Mouse (Mus musculus) testis, adult 2 months (tissue): ENCODE data around the gene Tmprss15.

Experiments
- CTCF ChIP-seq: fragments of 200-500 bp; IDR thresholded peaks from 2 replicates; pipeline ENCODE4 v1.5.1; 2012; ENCODE audit warnings: low read depth, mild to moderate bottlenecking, inconsistent platforms, low read length, moderate library complexity; ENCODE audit not compliant: control insufficient read depth, insufficient read depth, insufficient replicate concordance
- POLR2A ChIP-seq: fragments of 200-500 bp; IDR thresholded peaks from 2 replicates; pipeline ENCODE4 v1.6.1; 2012; ENCODE audit warnings: low read depth, mild to moderate bottlenecking, inconsistent platforms, low read length, moderate library complexity; ENCODE audit not compliant: control insufficient read depth

GRCm38 (mm10) chr16:79108969-79109368 lies 18.1 kb upstream of the Tmprss15 start:
- TF ChIP-seq CTCF (no peak), POLR2A (no peak)
